Mouse (Mus musculus) gastrocnemius, adult 2 months (tissue): ENCODE measurements around the gene Baz2b. TPM values are rescaled to one million over a fixed set of nuclear protein-coding genes. Genes with fewer than 3 reads are reported as not detected.

Source experiments
- DNase-seq: peaks from one replicate; pipeline ENCODE4 v3.0.0; 2022
- H3K27ac ChIP-seq: fragments of 200-600 bp; 2 replicates; pipeline ENCODE4 v1.8.1; 2022; ENCODE audit warnings: mild to moderate bottlenecking
- H3K4me3 ChIP-seq: fragments of 200-600 bp; 2 replicates; pipeline ENCODE4 v1.8.1; 2022; ENCODE audit warnings: mild to moderate bottlenecking, moderate library complexity
- CTCF ChIP-seq: fragments of 200-600 bp; IDR thresholded peaks from 2 replicates; pipeline ENCODE4 v1.8.1; 2022; ENCODE audit warnings: antibody characterized with exemption, mild to moderate bottlenecking, moderate library complexity
- intact Hi-C: fragments of 180-260 bp; cut with DNase I; formaldehyde crosslinking; loops from one replicate; pipeline ENCODE4 v1.15.1; 2025
- total RNA-seq, 2 experiments: library from RNA; stranded (reverse); gene quantifications; 2 replicates each; pipeline ENCODE4 v1.2.3; 2021

The Baz2b gene
- total RNA-seq, 2 experiments from 2014 or later, result 31.3 to 35.3 TPM

DNA sequence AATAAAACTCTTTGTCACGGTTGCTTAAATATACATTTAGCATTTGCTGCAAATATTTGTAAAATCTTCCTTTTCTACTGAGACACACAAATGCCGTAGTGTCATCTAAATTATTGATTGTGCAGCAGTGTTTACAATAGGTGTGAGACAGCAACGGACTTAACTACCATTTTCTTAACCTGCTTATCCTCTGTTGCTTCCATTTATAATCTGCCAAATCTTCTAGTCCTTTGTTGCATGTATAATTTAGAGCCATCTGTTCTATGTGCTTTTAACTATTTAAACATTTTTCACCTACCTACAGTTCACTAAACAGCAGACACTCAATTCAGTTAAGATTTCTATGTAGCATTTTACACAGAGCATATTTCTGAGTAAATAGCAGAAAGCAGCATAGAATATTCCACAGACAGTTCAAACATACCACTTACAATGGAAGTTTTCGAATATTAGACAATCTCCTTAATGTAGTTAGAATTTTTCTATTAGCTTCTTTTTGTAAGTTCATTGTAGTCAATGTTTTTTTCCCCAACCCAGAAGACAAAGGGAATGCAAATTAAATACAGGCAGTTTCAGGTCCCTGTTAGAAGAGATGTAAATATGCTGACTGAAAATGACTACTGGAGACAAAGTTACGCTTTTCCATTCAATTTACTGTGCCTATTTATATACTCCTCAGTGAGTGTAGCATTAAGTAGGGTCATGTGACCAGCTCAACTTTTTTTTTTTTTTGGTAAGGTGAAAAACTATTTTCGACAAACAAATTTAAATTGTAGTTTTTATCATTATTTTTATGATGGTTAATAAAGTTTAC is 86.4 kb downstream of the Baz2b start:
- H3K4me3 ChIP-seq, result peak overlapping the region; percentile 96
- no peak for TF ChIP-seq CTCF
- no peak for DNase-seq
- intact Hi-C loops, result no loop called here
- H3K27ac ChIP-seq, result peak overlapping the region; percentile 100

DNA sequence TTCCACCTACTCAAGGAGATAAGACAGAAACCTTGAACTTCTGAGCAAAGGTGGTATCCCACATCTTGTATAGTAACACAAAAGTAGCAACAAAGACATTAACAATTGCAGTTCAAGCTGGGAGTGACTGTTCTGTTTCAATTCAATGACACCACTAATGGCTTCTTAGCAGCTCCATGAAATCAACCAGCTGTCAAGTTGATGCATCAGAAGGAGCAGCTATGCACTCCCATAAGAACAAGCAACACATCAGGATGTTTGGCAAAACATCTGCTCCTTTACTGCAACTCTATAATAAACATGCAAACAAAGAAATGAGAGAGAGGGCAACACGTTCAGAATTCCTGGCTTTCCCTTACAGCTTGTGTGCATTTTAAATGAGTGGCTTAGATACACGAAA is 87.5 kb downstream of the Baz2b start:
- Histone ChIP-seq H3K4me3 (peak overlapping the region; percentile 96), H3K27ac (peak overlapping the region; percentile 100)
- DNase-seq, result no peak
- TF ChIP-seq CTCF, result no peak
- intact Hi-C loops, result no loop called here

DNA sequence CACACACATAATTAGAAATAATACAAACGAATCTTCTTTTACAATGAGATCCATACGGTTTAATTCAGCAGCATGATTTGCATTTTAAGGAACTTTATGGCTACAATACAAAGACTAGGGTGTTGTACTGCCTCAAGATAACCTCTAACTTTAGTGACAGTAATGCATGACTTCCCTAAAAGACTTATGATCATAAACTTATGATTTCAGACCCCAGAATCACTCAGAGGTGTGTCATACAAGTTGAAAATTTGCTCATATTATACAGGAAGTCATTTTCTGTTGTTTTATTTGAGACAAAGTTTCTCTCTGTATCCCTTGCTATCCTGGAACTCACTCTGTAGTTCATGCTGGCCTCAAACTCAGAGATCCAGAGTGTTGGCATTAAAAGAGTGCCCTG is 89.0 kb downstream of the Baz2b start:
- DNase-seq, result no peak
- H3K4me3 ChIP-seq, result no peak overlapping the region
- H3K27ac ChIP-seq, result peak overlapping the region; percentile 69
- no peak for TF ChIP-seq CTCF
- intact Hi-C loops, result no loop called here

DNA sequence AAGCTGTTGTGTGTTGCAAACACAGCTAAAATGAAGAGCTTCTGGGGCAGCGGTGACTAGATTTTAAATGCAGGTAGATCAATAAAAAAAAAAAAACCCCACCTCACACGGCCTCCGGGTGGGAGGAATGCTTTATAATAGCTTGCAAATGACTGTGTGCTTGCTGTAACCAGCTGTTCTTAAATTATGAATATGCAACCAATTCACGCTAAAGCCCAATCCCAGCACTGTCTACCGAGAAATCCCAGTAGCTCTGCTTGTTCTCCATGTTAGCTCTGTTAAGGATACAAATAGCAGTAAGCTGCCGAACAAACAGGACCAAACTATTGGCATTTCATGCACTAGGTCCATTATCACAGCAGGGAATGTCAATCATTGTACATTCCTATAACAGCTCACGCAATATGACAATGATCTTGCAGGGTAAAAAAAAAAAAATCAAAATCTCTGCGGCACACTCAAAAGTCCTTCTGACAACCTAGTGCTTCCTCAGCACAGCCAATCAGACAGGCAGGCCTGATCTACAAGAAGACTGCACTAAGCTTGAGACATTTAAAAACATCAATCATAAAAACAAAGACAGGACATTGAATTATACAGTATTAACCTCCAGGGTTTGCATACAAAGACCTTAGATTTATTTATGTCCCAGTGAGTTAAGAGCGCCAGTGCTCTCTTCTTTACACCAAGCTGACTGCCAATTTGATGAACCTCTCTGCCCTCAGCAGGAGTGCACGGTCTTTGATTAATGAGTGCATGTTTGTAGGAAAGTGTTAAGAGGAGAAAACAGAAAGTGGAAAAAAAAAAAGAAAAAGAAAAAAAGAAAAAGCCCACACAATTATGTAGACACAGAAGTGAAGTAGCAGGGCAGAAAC is 90.7 kb downstream of the Baz2b start:
- TF ChIP-seq CTCF, result no peak
- H3K4me3 ChIP-seq, result peak overlapping the region; percentile 58
- intact Hi-C loops, result loop anchor here (5.0 kb wide), 1 partner anchor 47 kb away; no protein-coding TSS in a partner anchor
- no peak for DNase-seq
- H3K27ac ChIP-seq, result peak overlapping the region; percentile 55

DNA sequence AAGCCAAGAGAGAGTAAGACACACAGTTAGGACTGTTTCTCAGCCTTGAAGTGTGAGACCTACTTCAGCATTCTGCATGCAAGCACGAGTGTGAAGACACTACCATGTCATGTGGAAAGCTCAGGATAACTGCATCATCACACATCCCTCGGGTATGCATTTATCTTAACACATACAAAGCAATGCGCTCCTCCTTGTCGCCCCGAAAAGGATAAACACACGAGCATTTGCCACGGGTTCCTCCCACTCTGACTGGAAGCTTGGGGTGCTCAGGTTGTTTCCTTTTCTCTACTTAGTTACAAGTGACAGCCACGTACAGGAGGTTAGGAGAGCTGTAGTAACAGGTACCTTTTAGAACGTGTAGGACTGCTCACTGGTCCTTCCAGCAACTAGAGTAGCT is 91.8 kb downstream of the Baz2b start:
- intact Hi-C loops, result loop anchor here (5.0 kb wide), 1 partner anchor 46 kb away; no protein-coding TSS in a partner anchor
- H3K4me3 ChIP-seq, result peak overlapping the region; percentile 58
- no peak for TF ChIP-seq CTCF
- peak overlapping the region; percentile 55 for H3K27ac ChIP-seq
- DNase-seq, result no peak

DNA sequence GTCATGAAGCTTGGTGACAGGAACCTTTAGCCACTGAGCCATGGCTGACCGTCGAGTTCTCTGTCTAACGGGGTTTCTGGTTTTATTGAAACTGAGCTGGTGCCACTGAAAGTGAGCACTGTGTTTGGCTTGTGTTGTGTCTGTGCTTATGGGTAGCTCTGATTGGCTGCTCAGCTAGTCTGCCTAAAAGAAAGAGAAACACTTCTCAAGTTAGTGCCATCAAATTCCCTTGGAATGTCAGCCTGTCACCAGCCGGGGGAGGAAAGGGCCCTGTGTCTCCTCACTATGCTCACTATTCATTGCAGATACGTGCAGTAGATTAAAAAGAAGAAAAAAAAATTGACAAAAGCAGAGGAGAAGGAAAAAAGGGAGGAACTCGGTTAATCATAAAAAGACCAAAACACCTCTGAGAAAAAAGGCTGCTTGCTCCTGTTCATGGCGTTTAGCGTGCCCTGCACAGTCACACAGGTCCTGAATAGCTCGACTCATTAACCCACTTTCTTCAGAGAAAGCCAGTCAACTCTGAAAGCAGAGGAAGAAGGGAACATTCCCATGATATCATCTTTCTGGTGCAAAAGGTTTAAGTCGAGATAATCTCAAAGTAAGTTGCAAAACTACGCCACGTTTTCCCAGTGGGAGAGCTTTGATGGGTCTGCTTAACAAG is 93.6 kb downstream of the Baz2b start:
- H3K27ac ChIP-seq, result peak overlapping the region; percentile 57
- no peak for TF ChIP-seq CTCF
- H3K4me3 ChIP-seq, result peak overlapping the region; percentile 32
- DNase-seq, result no peak
- intact Hi-C loops, result loop anchor here (5.0 kb wide), 1 partner anchor 44 kb away; no protein-coding TSS in a partner anchor

DNA sequence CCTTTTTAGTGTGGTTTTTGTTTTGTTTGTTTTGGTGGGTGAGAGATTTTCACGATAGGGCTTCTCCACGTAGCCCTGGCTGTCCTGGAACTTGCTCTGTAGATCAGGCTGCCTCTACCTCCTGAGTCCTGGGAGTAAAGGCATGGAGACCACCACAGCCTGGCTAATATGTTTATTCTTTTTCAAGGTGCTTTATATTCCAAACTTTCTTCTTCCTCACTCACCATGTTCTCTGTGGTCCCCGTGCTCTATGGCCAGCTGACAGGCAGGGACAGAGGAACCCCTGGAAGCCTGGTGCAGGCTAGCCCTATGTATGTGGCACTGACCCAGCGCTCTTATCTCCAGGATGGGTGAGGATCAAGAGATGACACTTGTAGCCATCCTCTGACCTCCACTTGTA is 94.7 kb downstream of the Baz2b start:
- intact Hi-C loops, result loop anchor here (5.0 kb wide), 1 partner anchor 43 kb away; no protein-coding TSS in a partner anchor
- H3K27ac ChIP-seq, result no peak overlapping the region
- no peak for DNase-seq
- no peak for TF ChIP-seq CTCF
- no peak overlapping the region for H3K4me3 ChIP-seq

DNA sequence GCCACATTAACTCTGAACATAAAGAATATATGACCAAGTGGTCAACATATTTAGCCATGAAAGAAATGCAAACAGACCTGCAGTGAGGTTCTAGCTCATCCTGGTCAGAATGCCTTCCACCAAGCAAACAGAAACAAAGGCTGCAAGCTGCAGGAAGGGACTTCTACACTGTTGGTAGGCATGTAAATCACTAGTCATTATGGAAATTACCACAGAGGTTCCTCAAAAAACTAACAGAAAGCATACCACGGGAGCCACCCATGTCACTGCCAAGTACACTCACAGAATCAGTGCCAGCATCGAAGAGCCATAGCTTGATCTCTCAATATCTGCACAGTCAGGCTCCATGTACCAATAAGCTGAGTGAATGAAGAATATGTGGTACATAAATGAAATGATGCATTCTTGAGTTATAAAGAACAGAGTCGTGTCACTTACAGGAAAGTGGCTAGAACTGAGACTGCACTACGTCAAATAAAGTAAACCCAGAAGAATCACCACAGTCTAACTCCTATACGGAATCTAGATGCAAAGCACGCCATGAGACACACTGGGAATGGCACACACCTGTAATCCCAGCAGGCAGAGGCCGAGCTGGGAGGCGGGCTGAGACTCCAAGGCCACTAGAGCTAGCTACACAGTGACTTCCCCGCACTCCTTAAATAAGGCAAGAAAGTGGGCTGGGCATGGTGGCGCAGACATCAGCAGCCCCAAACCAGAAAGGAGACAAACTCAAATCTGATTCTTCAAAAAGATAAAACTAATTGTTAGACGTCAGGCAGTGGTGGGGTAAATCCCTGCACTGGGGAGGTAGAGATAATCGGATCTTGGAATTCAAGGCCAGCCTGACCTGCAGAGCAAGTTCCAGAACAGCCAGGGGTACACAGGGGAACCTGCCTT is 95.7 kb downstream of the Baz2b start:
- intact Hi-C loops, result no loop called here
- Histone ChIP-seq H3K4me3 (no peak overlapping the region), H3K27ac (no peak overlapping the region)
- no peak for DNase-seq
- TF ChIP-seq CTCF, result no peak

DNA sequence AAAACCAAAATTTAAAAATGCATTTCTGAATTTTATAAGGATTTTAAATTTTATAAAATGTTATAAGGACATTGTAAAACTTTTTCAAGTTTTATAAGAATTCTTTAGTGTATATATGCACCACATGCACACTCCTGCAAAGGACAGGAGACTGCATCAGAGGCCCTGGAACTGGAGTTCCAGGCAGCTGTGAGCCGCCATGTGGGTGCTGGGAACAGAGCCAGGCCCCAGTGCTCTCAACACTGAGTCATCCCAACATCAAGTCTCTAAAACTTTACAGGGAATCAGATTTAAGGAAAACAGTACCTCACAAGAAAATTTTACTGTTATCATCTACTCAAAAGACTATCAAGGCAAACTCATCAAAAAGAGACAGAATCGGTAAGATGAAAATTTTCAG is 97.5 kb downstream of the Baz2b start:
- DNase-seq, result peak; percentile 45
- no peak overlapping the region for H3K4me3 ChIP-seq
- no peak overlapping the region for H3K27ac ChIP-seq
- intact Hi-C loops, result no loop called here
- TF ChIP-seq CTCF, result no peak

DNA sequence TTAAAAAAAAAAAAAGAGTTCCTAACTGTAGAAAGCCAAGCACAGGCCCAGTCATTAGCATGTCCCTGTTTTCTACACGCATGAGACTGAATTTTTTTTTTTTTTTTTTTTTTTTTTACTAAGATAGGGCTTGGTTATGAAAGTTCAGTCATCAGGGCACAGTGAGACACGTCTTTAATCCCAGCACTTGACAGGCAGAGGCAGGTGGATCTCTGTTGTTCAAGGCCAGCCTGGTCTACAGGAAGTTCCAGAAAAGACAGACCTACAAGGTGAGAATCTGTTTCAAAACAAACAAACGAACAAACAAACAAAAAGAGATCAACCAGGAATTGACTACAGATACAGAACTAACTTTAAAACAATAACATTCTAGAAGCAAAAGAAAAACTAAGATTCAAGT is 100.6 kb downstream of the Baz2b start:
- no peak overlapping the region for H3K4me3 ChIP-seq
- H3K27ac ChIP-seq, result no peak overlapping the region
- TF ChIP-seq CTCF, result no peak
- intact Hi-C loops, result no loop called here
- no peak for DNase-seq

DNA sequence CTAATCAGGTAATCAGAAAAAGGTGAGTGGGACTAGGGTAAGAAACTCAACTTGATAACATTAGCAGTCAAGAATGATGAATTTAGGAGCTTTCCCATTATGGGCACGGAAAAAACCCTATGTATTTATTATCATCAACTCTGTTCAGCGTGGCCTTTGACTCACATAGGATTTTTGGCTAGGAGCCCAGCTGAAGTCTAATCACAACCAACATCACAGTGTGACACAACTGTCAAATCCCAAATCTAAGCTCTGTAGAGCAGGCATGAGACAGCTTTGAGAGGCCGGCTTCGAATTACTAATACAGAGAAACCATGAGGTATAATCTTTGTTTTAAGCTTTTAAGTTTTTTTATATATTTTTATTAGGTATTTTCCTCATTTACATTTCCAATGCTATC is 113.0 kb downstream of the Baz2b start:
- intact Hi-C loops, result no loop called here
- no peak for DNase-seq
- Histone ChIP-seq H3K4me3 (no peak overlapping the region), H3K27ac (no peak overlapping the region)
- no peak for TF ChIP-seq CTCF

DNA sequence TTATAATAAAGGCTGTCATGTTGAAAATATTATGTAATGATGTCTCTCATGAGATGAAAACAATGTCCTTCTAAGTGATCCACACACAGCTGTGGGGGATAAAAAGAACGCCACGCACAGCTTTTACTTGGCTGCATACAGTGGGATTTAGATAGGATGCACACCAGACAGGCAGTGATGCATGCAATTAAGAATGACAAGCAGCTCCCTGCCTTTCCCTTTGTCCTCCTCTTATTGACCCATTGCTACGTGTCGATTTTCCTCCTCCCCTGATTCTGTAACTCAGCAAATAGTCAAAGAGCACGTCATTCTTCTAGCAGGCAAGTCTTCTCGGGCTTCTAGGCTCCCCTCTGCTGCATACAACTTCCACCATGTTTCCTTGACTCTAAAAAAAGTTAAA is 119.4 kb downstream of the Baz2b start:
- intact Hi-C loops, result no loop called here
- Histone ChIP-seq H3K27ac (no peak overlapping the region; the same call in 1 of the 2 replicates), H3K4me3 (no peak overlapping the region)
- no peak for DNase-seq
- TF ChIP-seq CTCF, result no peak
